In genomic region chr19:15614648-15615561, GRCm38 (mm10) we compare ENCODE assay signal across 8 mouse cellular contexts.
DNase-seq lines count a peak whose midpoint lies in the region; ATAC-seq lines count a peak whose summit lies in the region.

No protein-coding gene starts in this region.

- no peak overlapping the region for H3K4me3 ChIP-seq in embryonic facial prominence, embryonic 13.5 days
- H3K4me3 ChIP-seq in hindbrain, embryonic 13.5 days = no peak overlapping the region
- no peak overlapping the region for H3K4me3 ChIP-seq in midbrain, embryonic 14.5 days (replicated peaks; ENCODE audit: low read depth, low read length)

- H3K4me2 ChIP-seq in embryonic facial prominence, embryonic 13.5 days = peak overlapping the region; percentile 34
- H3K4me2 ChIP-seq in hindbrain, embryonic 13.5 days = peak overlapping the region; percentile 40
- peak overlapping the region; percentile 34 for H3K4me2 ChIP-seq in midbrain, embryonic 14.5 days (ENCODE audit: low read length)

- H3K36me3 ChIP-seq in embryonic facial prominence, embryonic 13.5 days = no peaks in the 10 kb centered on the region
- no peaks in the 10 kb centered on the region for H3K36me3 ChIP-seq in hindbrain, embryonic 13.5 days
- H3K36me3 ChIP-seq in midbrain, embryonic 14.5 days (ENCODE audit: control insufficient read depth, insufficient read depth, low read length) = no peaks in the 10 kb centered on the region

- H3K9me3 ChIP-seq in embryonic facial prominence, embryonic 13.5 days = no peaks in the 10 kb centered on the region
- no peaks in the 10 kb centered on the region for H3K9me3 ChIP-seq in hindbrain, embryonic 13.5 days
- no peaks in the 10 kb centered on the region for H3K9me3 ChIP-seq in midbrain, embryonic 14.5 days (ENCODE audit: control insufficient read depth, low read length)

- H3K9ac ChIP-seq in embryonic facial prominence, embryonic 13.5 days = no peak overlapping the region
- H3K9ac ChIP-seq in hindbrain, embryonic 13.5 days = peak overlapping the region; percentile 14; the same call in 1 of the 2 replicates
- no peak overlapping the region for H3K9ac ChIP-seq in midbrain, embryonic 14.5 days (replicated peaks; ENCODE audit: low read length)

- ATAC-seq in embryonic facial prominence, embryonic 13.5 days (ENCODE audit: insufficient number of reproducible peaks, insufficient read depth, low FRiP score, low TSS enrichment, low read depth) = no peak
- peak; percentile 70 for ATAC-seq in hindbrain, embryonic 13.5 days (ENCODE audit: low FRiP score)
- peak; percentile 82 for ATAC-seq in midbrain, embryonic 14.5 days (ENCODE audit: low FRiP score, low TSS enrichment)

- H3K27ac ChIP-seq in embryonic facial prominence, embryonic 13.5 days = no peak overlapping the region
- H3K27ac ChIP-seq in hindbrain, embryonic 13.5 days = peak overlapping the region; percentile 14
- peak overlapping the region; percentile 45; the same call in 1 of the 2 replicates for H3K27ac ChIP-seq in midbrain, embryonic 14.5 days (replicated peaks; ENCODE audit: low read depth, low read length)

- peaks cover 8% of the 10 kb centered on the region; the same call in 1 of the 2 replicates for H3K4me1 ChIP-seq in embryonic facial prominence, embryonic 13.5 days
- peaks cover 42% of the 10 kb centered on the region for H3K4me1 ChIP-seq in hindbrain, embryonic 13.5 days (replicated peaks)
- H3K4me1 ChIP-seq in midbrain, embryonic 14.5 days (ENCODE audit: control insufficient read depth, insufficient read depth, low read length) = peaks cover 11% of the 10 kb centered on the region

- WGBS in embryonic facial prominence, embryonic 13.5 days = 40% methylated on average over 19 of the region's 19 CpGs
- 17% methylated on average over 19 of the region's 19 CpGs for WGBS in hindbrain, embryonic 13.5 days
- 15% methylated on average over 19 of the region's 19 CpGs for WGBS in midbrain, embryonic 14.5 days

- peak; percentile 49 for DNase-seq in kidney, postnatal 10 days
- no peak for DNase-seq in kidney, adult 9 months
- DNase-seq in midbrain, embryonic 14.5 days = peak; percentile 68
- no peak for DNase-seq in frontal cortex, postnatal 36 days (ENCODE audit: low spot score in 2 of 2)
- DNase-seq in gastrocnemius, adult 18-20 months (ENCODE audit: low spot score) = no peak
- no peak for DNase-seq in thymus, postnatal 14 days

- peaks cover 24% of the 10 kb centered on the region for H3K27me3 ChIP-seq in embryonic facial prominence, embryonic 13.5 days
- 0 out of 2 replicates have a peak, but pooled peaks cover 10% of the 10 kb centered on the region for H3K27me3 ChIP-seq in hindbrain, embryonic 13.5 days
- H3K27me3 ChIP-seq in midbrain, embryonic 14.5 days (ENCODE audit: control insufficient read depth, insufficient read depth, low read length) = peaks cover 2% of the 10 kb centered on the region; the same call in 1 of the 2 replicates

Comparison
In these comparisons a context has a peak if more than half of its experiments do, and no peak if none do; other contexts are left out.
1. DNase-seq: peak in kidney, postnatal 10 days (single experiment) and midbrain, embryonic 14.5 days (single experiment); none in kidney, adult 9 months (single experiment), frontal cortex, postnatal 36 days (0 of 2), gastrocnemius, adult 18-20 months (single experiment) and thymus, postnatal 14 days (single experiment).
2. Peak in every context shown above with its lines, with median percentiles within 50 percentile points of each other: H3K4me2 ChIP-seq.